Mouse (Mus musculus): ENCODE results near the gene Setdb2.

Setdb2 gene

DNA sequence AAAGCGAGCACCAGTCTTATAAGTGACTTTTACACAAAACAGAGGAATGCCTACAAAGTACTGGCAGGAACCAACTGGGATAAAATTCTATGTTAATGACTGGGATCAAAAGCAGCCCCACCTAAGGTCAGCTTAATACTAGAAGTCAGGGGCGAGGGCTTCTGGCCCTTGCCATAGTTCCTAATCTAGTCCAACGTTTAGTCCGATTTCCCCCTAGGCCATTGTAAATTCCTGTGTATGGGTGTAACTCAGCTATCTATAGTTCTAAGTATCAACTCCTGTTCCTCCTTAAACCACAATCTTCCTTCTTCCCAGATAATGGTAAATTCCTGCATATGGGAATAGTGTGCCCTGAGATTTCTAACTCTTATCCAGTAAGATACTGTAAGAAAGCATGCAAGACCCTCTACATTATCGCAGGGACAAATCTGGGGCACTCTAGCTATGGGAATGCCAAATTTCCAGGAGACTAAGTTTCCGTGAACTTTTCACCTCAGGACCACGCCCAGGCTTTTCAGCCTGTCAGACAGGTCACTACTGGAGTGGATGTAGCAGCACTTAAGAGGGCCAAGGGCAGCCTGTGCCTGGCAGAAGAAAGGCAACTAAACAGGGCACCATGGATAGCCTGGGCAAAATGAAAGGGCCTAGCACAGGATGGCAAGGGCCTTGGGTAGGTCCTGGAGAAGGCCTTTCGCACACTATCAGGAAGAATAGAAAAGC, 74.1 kb downstream of the Setdb2 start:
- no peak for DNase-seq

DNA sequence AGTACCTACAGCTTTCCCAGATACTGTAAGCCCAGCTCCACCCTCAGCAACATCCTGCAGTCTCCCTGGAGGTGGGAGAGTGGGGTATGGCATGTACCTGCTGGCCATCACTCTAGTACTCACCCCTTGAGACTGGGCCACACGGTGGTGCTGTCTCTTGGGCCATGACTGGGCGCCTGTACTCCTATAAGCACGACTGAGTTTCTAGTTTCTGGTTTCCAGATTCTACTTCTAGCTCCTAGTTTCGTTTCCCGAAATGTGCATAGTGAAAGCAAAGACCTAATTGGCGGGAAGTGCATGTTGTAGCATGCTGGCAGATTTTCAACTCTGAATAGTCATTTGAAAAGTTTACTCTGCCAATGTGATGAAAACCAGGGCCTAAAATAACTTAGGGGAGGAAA, 75.4 kb downstream of the Setdb2 start, which contains the start of gene Phf11d:
TSS of gene Phf11d (minus strand) at position 227 of the 401 bp plus-strand sequence.
- DNase-seq = no peak

Data from cerebellum, adult 8-10 months (tissue).